Mouse (Mus musculus) inflammation-experienced regulatory T-cells, adult 16 weeks (primary cell): ENCODE results near the gene A630095N17Rik. TPM values are rescaled to one million over a fixed set of nuclear protein-coding genes. Genes with fewer than 3 reads are reported as not detected.

Experiments used
- polyA plus RNA-seq: library from polyadenylated mRNA; unstranded; fragments of 100-300 nt; shearing (Covaris generic); gene quantifications from one replicate; pipeline ENCODE4 v1.2.1, GENCODE M21; 2017

The A630095N17Rik gene
- not detected for polyA plus RNA-seq

GRCm38 (mm10) chr1:75231664-75232152 is at the start of gene A630095N17Rik:
TSS of gene A630095N17Rik (minus strand) at chr1:75232102.

GRCm38 (mm10) chr1:75278228-75278627 is 46.3 kb upstream of the A630095N17Rik start, which contains the start of gene Resp18:
TSS of gene Resp18 (minus strand) at chr1:75278415.

GRCm38 (mm10) chr1:75264091-75264880 is 32.4 kb upstream of the A630095N17Rik start, which contains the start of gene Ptprn:
TSS of gene Ptprn (minus strand) at chr1:75264502.

DNA sequence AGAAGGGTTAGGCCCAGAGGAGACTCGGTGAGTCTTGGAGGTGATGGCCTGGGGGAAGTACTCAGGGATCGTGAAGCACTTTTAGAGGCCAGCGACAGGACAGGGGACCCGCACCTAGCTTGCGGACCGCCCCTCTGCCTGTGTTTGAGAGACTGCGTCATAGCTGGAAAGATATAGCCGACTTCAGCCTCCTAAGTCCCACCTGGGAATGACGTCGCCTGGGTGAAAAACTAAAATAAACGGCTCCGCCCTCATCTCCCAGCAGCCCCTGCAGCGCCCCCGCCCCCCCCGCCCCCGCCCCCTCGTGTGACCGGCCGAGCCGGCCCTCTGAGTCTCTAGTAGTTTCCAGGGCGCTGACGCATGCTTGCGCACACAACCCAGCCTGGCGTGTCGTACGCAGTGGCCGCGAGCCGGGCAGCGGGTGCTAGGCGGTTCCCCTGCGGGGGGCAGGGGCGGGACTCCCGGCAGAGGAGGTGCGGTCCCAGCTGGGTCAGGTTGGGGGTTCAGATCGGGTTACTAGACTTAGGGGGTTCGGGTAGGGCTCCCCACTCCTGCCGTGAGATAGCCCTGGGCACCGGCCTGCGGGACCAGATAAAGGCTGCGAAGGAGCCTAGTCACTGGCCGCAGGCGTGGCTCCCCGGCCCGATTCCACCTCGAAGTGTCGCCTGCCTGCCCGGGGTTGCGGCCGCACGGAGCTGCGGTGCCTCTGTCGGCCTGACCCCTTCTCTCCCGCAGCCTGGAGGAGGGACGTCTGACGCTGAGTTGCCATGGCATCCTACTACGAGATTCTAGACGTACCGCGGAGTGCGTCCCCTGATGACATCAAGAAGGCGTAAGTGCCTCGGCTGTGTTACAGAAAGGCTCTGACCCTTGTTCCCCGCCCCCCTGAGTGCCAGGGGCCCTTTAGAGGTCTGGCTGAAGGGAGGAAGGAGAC is 4.5 kb upstream of the A630095N17Rik start, which contains the start of gene Dnajb2:
Gene Dnajb2, plus strand, starts transcription at position 290 of the 934 bp plus-strand sequence.

DNA sequence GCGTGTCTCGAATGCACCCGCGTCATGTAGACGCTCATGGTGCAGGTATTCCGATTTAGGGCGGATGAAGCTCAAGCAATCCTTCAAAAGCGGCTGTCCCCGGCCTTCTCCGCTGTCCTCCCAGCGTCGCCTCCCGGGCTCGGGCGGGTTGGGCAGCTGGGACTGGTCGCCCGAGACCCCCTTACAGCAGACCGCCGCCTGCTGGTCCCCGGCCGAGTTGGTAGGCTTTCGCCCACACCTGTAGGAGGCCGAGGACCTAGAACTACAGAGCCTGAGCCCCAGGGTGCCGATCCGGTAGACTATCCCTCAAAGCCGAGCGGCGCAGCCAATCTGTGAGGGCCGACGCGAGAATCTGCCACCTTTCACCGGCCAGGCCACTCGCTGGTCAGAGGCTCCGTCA is 12.4 kb downstream of the A630095N17Rik start, which contains the start of gene Tuba4a:
Gene Tuba4a, minus strand, starts transcription at position 335 of the 400 bp plus-strand sequence.

DNA sequence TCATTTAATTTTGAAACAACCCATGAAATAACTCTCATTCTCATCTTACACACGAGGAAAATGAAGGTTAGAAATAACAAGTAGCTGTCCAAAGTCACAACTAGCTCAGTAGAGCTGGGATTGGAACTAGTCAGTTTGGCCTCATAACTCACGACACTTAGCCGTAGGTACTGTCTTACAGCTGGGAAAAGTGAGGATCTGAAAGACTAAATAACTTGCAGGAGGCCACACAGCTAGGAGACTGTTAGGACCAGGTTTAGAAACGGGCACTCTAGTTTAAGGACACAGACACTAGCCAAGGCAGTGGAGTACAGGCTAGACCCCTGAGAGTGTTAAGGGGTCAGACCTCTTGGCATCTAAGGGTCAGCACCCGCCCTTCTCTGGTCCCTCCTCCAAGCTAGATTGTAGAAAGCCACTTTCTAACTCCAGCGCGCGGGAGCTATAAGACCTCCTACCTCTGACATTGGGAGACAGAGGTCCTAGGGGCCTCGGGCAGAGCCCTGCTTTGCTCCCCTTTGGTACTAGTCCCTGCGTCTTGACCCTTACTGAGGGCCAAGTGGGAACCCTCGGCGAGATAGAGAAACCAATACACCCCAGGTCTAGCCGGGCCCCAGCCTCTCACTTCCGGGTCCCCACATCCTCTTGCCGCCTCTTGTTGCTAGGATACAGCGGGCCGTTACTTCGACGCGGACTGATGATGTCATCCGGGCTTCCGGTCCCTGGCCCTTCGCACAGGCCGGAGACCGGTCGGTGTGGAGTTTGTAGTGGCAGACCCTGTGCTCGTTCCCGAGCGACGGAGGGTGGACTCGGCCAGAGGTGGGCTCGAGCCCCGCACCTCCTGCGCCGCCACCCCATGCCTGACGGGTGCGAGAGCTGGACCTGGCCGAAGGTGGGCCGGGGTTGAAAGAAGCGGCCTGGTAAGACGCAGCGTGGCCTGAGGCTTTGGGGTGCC is 21.5 kb downstream of the A630095N17Rik start, which contains the start of the genes Glb1l and Stk16:
Gene Glb1l, minus strand, starts transcription at position 678 of the 952 bp plus-strand sequence.
Gene Stk16, plus strand, starts transcription at position 703 of the 952 bp plus-strand sequence.

DNA sequence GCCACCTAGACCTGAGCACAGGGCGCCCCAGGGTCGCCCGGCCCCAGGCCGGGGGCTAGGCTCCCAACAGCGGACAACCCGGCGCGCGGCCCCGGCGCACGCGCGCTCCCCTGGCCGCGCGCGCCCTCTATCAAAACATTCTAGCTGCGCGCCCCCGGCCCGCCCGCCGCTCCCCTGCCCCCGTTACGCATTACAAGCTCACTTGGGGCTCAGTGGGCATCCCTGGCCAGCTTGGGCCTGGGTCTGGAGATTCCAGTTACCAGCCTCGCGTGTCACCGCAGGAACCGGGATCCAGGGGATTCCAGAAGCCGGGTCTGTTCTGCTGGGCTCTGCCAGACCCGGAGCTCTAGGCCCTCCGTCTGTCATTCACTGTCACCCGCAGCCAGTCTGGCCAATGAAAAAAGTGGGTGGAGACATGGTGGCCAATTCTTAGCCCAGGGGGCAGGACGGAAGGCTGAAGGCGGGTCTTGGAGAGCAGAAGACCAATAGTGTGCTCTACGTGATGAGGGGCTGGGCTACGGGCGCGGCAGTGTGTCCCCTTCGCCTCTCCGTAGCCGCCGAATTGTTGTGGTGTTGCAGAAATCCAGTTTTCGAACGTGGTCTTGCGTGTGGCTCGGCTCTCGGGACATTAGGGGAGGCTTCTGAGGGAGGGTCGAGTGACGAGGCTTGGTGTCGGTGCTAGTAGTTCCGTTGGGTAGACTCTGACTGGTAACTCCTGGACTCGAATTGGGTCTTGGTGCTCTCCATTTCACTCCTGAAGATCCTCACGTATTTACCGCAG is 40.1 kb downstream of the A630095N17Rik start, which contains the start of the genes Ankzf1 and Atg9a:
Gene Ankzf1, plus strand, starts transcription at position 530 of the 781 bp plus-strand sequence.
Gene Atg9a, minus strand, starts transcription at position 575 of the 781 bp plus-strand sequence.

GRCm38 (mm10) chr1:75180105-75180590 is 51.8 kb downstream of the A630095N17Rik start, which contains the start of gene Abcb6:
TSS of gene Abcb6 (minus strand) at chr1:75180392.

Other genes with a start within 250 kb of the A630095N17Rik start
- gene Nhej1, start 106.9 kb downstream of the A630095N17Rik start, polyA plus RNA-seq = 9.7 TPM
- 0.23 TPM for gene Slc23a3, start 98.2 kb downstream of the A630095N17Rik start, polyA plus RNA-seq
- gene Cnppd1, start 89.4 kb downstream of the A630095N17Rik start, polyA plus RNA-seq = 192 TPM
- 22.9 TPM for gene Retreg2, start 89.3 kb downstream of the A630095N17Rik start, polyA plus RNA-seq
- 77.4 TPM for gene Zfand2b, start 63.5 kb downstream of the A630095N17Rik start, polyA plus RNA-seq
- gene Abcb6, start 51.7 kb downstream of the A630095N17Rik start, polyA plus RNA-seq = 7.7 TPM
- 55.8 TPM for gene Ankzf1, start 40.0 kb downstream of the A630095N17Rik start, polyA plus RNA-seq
- gene Atg9a, start 39.9 kb downstream of the A630095N17Rik start, polyA plus RNA-seq = 27.1 TPM
- 18.8 TPM for gene Glb1l, start 21.3 kb downstream of the A630095N17Rik start, polyA plus RNA-seq
- 104 TPM for gene Stk16, start 21.3 kb downstream of the A630095N17Rik start, polyA plus RNA-seq
- 331 TPM for gene Tuba4a, start 12.2 kb downstream of the A630095N17Rik start, polyA plus RNA-seq
- 39.6 TPM for gene Dnajb2, start 4.3 kb upstream of the A630095N17Rik start, polyA plus RNA-seq
- gene Ptprn, start 32.4 kb upstream of the A630095N17Rik start, polyA plus RNA-seq = not detected
- gene Resp18, start 46.3 kb upstream of the A630095N17Rik start, polyA plus RNA-seq = not detected
- 90.7 TPM for gene Dnpep, start 85.9 kb upstream of the A630095N17Rik start, polyA plus RNA-seq
- 0.22 TPM for gene Des, start 128.2 kb upstream of the A630095N17Rik start, polyA plus RNA-seq
- 0.93 TPM for gene Speg, start 143.2 kb upstream of the A630095N17Rik start, polyA plus RNA-seq
- 93.4 TPM for gene Gmppa, start 203.8 kb upstream of the A630095N17Rik start, polyA plus RNA-seq
- gene Asic4, start 218.3 kb upstream of the A630095N17Rik start, polyA plus RNA-seq = not detected
- 10.9 TPM for gene Chpf, start 247.2 kb upstream of the A630095N17Rik start, polyA plus RNA-seq
- gene Tmem198, start 247.4 kb upstream of the A630095N17Rik start, polyA plus RNA-seq = 0.49 TPM